Mouse (Mus musculus): ENCODE measurements around the gene Gsn. TPM values are rescaled to one million over a fixed set of nuclear protein-coding genes. Genes with fewer than 3 reads are reported as not detected.

Gsn gene
- polyA plus RNA-seq, 1 experiment from 2014 or later, result 30.6 TPM

DNA sequence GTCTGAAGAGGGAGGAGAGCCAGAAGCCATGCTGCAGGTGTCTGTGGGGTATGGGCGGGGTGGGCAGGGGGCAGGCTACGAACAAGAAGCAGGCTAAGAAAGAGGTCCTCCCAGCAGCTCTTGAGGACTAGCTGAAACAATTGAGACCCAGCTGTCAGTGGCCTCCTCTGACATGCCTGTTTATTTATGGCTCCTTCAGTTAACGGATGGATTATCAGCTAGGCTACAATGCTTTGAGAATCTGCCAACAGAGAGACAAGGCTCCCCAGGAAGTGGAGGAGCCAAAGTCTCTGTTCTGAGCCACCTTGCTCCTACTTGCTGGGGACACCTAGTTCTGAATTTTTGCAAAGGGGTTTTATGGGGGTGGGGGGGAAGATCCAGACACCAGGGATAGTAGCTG lies 36.5 kb downstream of the Gsn start:
- Histone ChIP-seq H3K4me3 (ENCODE audit: low read depth, low read length) (no peak overlapping the region), H3K27ac (ENCODE audit: low read depth, low read length) (no peak overlapping the region), H3K4me2 (ENCODE audit: low read depth) (no peak overlapping the region), H3K36me3 (ENCODE audit: control insufficient read depth, insufficient read depth, low read length) (no peaks in the 10 kb centered on the region), H3K27me3 (ENCODE audit: control insufficient read depth, insufficient read depth, low read length) (no peaks in the 10 kb centered on the region), H3K9me3 (ENCODE audit: control insufficient read depth, low read length) (no peaks in the 10 kb centered on the region), H3K9ac (ENCODE audit: low read length) (no peak overlapping the region), H3K4me1 (ENCODE audit: control insufficient read depth, insufficient read depth, low read length) (no peaks in the 10 kb centered on the region)
- no peak for DNase-seq (ENCODE audit: low spot score)
- no peak for ATAC-seq (ENCODE audit: insufficient read depth, low FRiP score, low TSS enrichment)
- WGBS, result 55% methylated on average over 3 of the region's 3 CpGs

DNA sequence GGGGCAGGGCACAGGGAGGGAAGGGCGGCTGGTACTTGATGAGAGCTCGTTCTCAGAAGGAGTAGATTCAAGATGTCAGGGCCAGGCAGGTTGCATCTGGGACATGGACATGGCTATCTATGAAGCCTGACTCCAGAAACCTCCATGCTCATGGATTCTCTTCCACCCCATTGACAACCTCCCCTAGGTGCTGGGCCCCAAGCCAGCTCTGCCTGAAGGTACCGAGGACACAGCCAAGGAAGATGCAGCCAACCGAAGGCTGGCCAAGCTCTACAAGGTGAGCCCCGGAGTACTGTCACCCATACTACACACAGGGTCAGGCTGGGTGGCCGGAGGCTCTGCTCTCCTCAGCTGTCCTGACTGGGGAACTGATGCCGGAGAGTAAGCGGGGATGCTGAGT lies 37.1 kb downstream of the Gsn start:
- Histone ChIP-seq H3K9me3 (ENCODE audit: control insufficient read depth, low read length) (no peaks in the 10 kb centered on the region), H3K9ac (ENCODE audit: low read length) (no peak overlapping the region), H3K4me2 (ENCODE audit: low read depth) (no peak overlapping the region), H3K4me1 (ENCODE audit: control insufficient read depth, insufficient read depth, low read length) (no peaks in the 10 kb centered on the region), H3K27ac (ENCODE audit: low read depth, low read length) (no peak overlapping the region), H3K4me3 (ENCODE audit: low read depth, low read length) (no peak overlapping the region), H3K36me3 (ENCODE audit: control insufficient read depth, insufficient read depth, low read length) (no peaks in the 10 kb centered on the region), H3K27me3 (ENCODE audit: control insufficient read depth, insufficient read depth, low read length) (no peaks in the 10 kb centered on the region)
- WGBS, result 93% methylated on average over 8 of the region's 8 CpGs
- ATAC-seq (ENCODE audit: insufficient read depth, low FRiP score, low TSS enrichment), result no peak
- no peak for DNase-seq (ENCODE audit: low spot score)

DNA sequence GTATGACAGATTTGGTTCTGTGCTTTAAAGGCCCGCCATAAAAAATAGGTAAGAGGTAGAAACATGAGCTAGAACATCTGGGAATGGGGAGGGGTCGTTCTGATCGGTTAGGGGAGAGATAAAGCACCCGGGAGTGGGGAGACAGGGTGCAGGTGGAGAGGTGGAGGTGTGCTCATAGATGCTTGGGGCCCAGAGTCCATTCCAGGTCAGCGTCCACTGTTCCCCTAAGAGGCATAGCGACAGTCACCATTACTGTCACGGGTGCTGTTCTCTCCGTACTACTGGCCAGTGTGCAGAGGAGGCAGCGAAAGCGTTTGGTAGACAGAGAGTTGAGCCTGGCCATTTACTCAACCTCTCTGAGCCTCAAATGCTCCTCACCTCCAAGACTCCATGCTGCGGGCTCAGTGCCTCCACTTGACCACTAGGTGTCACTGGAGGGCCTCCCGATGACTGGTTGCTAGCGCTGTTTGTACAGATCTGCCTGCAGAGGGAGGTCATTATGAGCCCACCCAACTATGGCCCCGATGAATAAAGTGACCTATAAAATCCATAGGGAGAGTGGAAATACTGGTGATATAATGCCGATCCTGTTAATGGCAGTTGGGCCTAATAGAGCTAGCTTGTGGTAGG lies 41.6 kb downstream of the Gsn start:
- no peaks in the 10 kb centered on the region for H3K36me3 ChIP-seq (ENCODE audit: control insufficient read depth, insufficient read depth, low read length)
- no peak overlapping the region for H3K4me2 ChIP-seq (ENCODE audit: low read depth)
- peak; percentile 72 for ATAC-seq (ENCODE audit: insufficient read depth, low FRiP score, low TSS enrichment)
- H3K9me3 ChIP-seq (ENCODE audit: control insufficient read depth, low read length), result no peaks in the 10 kb centered on the region
- 31% methylated on average over 15 of the region's 15 CpGs for WGBS
- H3K9ac ChIP-seq (ENCODE audit: low read length), result no peak overlapping the region
- H3K27ac ChIP-seq (ENCODE audit: low read depth, low read length), result no peak overlapping the region
- no peak overlapping the region for H3K4me3 ChIP-seq (ENCODE audit: low read depth, low read length)
- DNase-seq (ENCODE audit: low spot score), result peak; percentile 83
- H3K27me3 ChIP-seq (ENCODE audit: control insufficient read depth, insufficient read depth, low read length), result no peaks in the 10 kb centered on the region
- no peaks in the 10 kb centered on the region for H3K4me1 ChIP-seq (ENCODE audit: control insufficient read depth, insufficient read depth, low read length)

DNA sequence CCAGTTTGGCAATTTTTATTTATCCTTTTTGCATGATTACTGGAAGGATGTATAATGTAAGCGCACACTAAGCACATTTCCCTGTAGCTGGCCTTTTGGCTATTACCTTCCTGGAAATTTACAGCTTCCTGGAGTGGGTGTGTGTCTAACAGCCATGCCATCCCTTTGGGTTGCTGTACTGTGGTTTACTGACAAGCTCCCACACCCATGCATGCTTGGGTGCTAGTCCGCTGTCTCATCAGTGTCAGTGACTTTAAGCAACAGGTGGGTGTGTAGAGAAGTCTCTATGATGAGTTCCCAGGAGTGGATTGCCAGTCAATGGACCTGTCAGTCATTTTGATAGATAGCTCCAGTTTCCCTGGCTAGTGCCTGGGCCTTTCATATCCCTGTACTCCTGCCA lies 43.3 kb downstream of the Gsn start:
- Histone ChIP-seq H3K27ac (ENCODE audit: low read depth, low read length) (no peak overlapping the region), H3K4me2 (ENCODE audit: low read depth) (no peak overlapping the region), H3K36me3 (ENCODE audit: control insufficient read depth, insufficient read depth, low read length) (no peaks in the 10 kb centered on the region), H3K4me1 (ENCODE audit: control insufficient read depth, insufficient read depth, low read length) (no peaks in the 10 kb centered on the region), H3K27me3 (ENCODE audit: control insufficient read depth, insufficient read depth, low read length) (no peaks in the 10 kb centered on the region), H3K9me3 (ENCODE audit: control insufficient read depth, low read length) (no peaks in the 10 kb centered on the region), H3K9ac (ENCODE audit: low read length) (no peak overlapping the region), H3K4me3 (ENCODE audit: low read depth, low read length) (no peak overlapping the region)
- WGBS, result 89% methylated on average over 2 of the region's 2 CpGs
- DNase-seq (ENCODE audit: low spot score) (no peak), ATAC-seq (ENCODE audit: insufficient read depth, low FRiP score, low TSS enrichment) (no peak)

DNA sequence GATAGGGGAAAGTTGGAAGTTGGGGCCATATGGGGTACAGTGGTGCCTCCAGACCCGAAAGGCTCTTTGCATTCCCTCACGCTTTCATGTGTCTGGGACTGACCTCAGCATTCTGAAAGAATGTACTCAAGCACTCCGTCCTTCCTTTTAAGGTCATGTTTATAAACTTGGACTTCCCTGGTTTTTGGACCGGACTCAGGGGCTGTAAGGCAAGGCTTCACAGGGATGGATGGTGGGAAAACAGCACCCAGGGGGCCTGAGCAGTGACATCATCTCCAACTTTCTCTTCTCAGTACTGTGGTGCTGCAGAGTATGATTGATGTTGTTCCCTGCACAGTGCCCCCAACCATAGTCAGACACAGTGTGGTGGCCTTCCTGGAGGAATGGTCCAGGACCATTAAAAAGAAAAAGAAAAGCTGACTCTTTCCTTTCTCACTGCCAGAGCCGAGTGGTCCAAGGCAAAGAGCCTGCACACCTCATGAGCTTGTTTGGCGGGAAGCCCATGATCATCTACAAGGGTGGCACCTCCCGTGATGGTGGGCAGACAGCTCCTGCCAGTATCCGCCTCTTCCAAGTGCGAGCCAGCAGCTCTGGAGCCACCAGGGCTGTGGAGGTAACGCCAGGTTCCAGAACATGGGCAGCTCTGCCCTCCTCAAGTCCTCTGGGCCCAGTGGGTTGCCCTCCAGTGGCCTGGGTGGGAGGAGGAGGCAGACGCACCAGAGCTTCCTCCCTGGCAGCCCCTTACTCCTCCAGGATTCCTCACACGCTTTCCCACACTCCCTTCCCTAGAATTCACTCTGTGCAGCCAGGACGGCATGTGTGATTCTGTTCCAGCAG lies 46.1 kb downstream of the Gsn start:
- H3K9me3 ChIP-seq (ENCODE audit: control insufficient read depth, low read length), result no peaks in the 10 kb centered on the region
- ATAC-seq (ENCODE audit: insufficient read depth, low FRiP score, low TSS enrichment) (no peak), DNase-seq (ENCODE audit: low spot score) (no peak)
- no peaks in the 10 kb centered on the region for H3K4me1 ChIP-seq (ENCODE audit: control insufficient read depth, insufficient read depth, low read length)
- H3K4me2 ChIP-seq (ENCODE audit: low read depth), result no peak overlapping the region
- no peak overlapping the region for H3K4me3 ChIP-seq (ENCODE audit: low read depth, low read length)
- H3K27ac ChIP-seq (ENCODE audit: low read depth, low read length), result no peak overlapping the region
- 84% methylated on average over 13 of the region's 13 CpGs for WGBS
- H3K9ac ChIP-seq (ENCODE audit: low read length), result no peak overlapping the region
- H3K27me3 ChIP-seq (ENCODE audit: control insufficient read depth, insufficient read depth, low read length), result no peaks in the 10 kb centered on the region
- no peaks in the 10 kb centered on the region for H3K36me3 ChIP-seq (ENCODE audit: control insufficient read depth, insufficient read depth, low read length)

DNA sequence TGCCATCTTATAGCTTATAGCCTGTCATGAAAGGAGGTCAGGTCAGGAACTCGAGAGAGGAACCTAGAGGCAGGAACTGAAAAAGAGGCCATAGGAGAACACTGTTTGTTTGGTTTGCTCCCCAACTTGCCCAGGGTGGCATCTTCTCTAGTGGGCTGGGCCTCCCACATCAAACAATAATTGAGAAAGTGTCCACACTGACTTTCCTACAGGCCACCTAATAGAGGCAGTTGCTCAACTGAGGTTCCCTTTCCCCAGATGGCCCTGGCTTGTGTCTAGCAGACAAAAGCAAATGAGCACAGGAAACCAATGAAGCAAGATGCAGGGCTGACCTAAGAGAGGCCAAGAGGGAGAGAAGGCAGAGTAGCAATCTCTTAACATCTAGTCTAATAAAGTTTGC lies 52.0 kb downstream of the Gsn start:
- Histone ChIP-seq H3K9ac (ENCODE audit: low read length) (no peak overlapping the region), H3K9me3 (ENCODE audit: control insufficient read depth, low read length) (no peaks in the 10 kb centered on the region), H3K4me3 (ENCODE audit: low read depth, low read length) (no peak overlapping the region), H3K27ac (ENCODE audit: low read depth, low read length) (no peak overlapping the region), H3K27me3 (ENCODE audit: control insufficient read depth, insufficient read depth, low read length) (no peaks in the 10 kb centered on the region), H3K4me2 (ENCODE audit: low read depth) (no peak overlapping the region), H3K36me3 (ENCODE audit: control insufficient read depth, insufficient read depth, low read length) (no peaks in the 10 kb centered on the region), H3K4me1 (ENCODE audit: control insufficient read depth, insufficient read depth, low read length) (no peaks in the 10 kb centered on the region)
- no peak for DNase-seq (ENCODE audit: low spot score)
- 69% methylated on average over 1 of the region's 1 CpGs for WGBS
- ATAC-seq (ENCODE audit: insufficient read depth, low FRiP score, low TSS enrichment), result no peak

DNA sequence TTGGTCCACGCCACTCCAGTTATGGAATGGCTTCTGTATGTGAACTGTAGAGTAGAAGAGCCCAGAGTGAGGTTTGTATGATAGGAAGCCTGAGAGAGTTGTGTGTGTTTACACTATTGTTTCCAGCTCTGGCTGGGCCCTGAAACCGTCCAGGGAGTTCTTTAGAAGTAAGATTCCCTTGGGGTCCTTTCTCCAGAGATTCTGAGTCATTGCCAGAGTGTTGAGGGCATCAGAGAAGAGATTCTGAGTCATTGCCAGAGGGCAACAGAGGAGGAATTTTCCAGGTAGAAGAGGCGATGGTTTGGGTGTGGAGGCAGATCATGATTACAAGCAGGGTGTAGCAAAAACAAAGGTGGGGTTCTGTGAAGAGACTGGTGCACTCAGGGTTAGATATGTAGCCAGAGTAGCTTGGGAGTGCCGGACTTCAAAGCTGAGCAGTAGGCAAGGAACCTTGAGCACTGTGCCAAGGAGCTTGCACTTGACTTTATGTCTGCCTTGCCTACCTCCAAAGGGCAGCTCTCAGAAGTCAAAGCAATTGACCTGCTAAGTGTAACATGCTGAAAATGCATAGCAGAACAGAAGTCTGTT lies 53.8 kb downstream of the Gsn start:
- Histone ChIP-seq H3K9me3 (ENCODE audit: control insufficient read depth, low read length) (no peaks in the 10 kb centered on the region), H3K4me2 (ENCODE audit: low read depth) (no peak overlapping the region), H3K4me3 (ENCODE audit: low read depth, low read length) (no peak overlapping the region), H3K36me3 (ENCODE audit: control insufficient read depth, insufficient read depth, low read length) (no peaks in the 10 kb centered on the region), H3K27me3 (ENCODE audit: control insufficient read depth, insufficient read depth, low read length) (no peaks in the 10 kb centered on the region), H3K4me1 (ENCODE audit: control insufficient read depth, insufficient read depth, low read length) (no peaks in the 10 kb centered on the region), H3K9ac (ENCODE audit: low read length) (no peak overlapping the region), H3K27ac (ENCODE audit: low read depth, low read length) (no peak overlapping the region)
- 78% methylated on average over 4 of the region's 4 CpGs for WGBS
- ATAC-seq (ENCODE audit: insufficient read depth, low FRiP score, low TSS enrichment) (no peak), DNase-seq (ENCODE audit: low spot score) (no peak)

DNA sequence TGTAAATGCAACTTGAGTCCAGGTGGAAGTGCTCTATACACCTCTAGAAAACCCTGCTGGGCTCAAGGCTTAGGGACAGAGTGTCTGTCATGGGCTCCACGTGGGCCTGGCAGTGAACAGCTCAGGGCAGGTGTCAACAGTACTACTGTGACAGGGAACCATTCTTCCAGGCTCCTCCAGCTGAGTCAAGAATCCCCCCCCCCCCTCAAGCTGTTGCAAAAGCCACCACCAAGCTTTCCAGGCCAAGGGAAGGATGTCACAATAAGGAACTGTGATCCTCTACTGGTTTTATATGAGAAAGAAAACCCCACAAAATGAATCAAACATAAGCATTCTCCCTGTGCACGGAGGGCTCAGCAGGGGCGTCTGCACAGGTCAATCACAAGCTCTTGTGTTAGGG lies 58.1 kb downstream of the Gsn start:
- ATAC-seq (ENCODE audit: insufficient read depth, low FRiP score, low TSS enrichment) (no peak), DNase-seq (ENCODE audit: low spot score) (no peak)
- H3K4me3 ChIP-seq (ENCODE audit: low read depth, low read length), result no peak overlapping the region
- no peaks in the 10 kb centered on the region for H3K9me3 ChIP-seq (ENCODE audit: control insufficient read depth, low read length)
- no peak overlapping the region for H3K9ac ChIP-seq (ENCODE audit: low read length)
- no peak overlapping the region for H3K27ac ChIP-seq (ENCODE audit: low read depth, low read length)
- H3K4me1 ChIP-seq (ENCODE audit: control insufficient read depth, insufficient read depth, low read length), result no peaks in the 10 kb centered on the region
- no peak overlapping the region for H3K4me2 ChIP-seq (ENCODE audit: low read depth)
- 55% methylated on average over 3 of the region's 3 CpGs for WGBS
- H3K36me3 ChIP-seq (ENCODE audit: control insufficient read depth, insufficient read depth, low read length), result no peaks in the 10 kb centered on the region
- H3K27me3 ChIP-seq (ENCODE audit: control insufficient read depth, insufficient read depth, low read length), result no peaks in the 10 kb centered on the region

DNA sequence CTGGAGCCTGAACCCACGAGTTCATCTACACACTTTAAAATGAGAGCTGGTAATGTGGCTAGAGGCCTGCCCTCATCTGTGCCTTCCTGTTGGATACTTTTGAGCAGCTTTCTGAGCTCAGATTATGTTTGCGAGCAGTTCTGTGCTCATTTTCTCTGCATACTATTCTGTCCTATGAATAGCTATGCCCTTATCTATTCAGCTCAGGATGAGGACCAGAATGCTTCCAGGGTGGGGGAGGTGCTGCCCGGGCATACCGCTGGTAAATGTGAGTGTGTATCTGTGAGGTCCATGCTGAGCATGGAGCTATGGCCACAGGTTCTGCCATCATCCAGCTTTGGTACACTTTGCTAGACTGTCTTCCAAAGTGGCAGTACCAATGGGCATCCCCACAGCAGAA lies 61.4 kb downstream of the Gsn start:
- H3K27me3 ChIP-seq (ENCODE audit: control insufficient read depth, insufficient read depth, low read length), result no peaks in the 10 kb centered on the region
- no peaks in the 10 kb centered on the region for H3K4me1 ChIP-seq (ENCODE audit: control insufficient read depth, insufficient read depth, low read length)
- no peaks in the 10 kb centered on the region for H3K36me3 ChIP-seq (ENCODE audit: control insufficient read depth, insufficient read depth, low read length)
- WGBS, result 83% methylated on average over 4 of the region's 4 CpGs
- H3K27ac ChIP-seq (ENCODE audit: low read depth, low read length), result no peak overlapping the region
- no peak overlapping the region for H3K4me2 ChIP-seq (ENCODE audit: low read depth)
- H3K9me3 ChIP-seq (ENCODE audit: control insufficient read depth, low read length), result no peaks in the 10 kb centered on the region
- H3K9ac ChIP-seq (ENCODE audit: low read length), result no peak overlapping the region
- DNase-seq (ENCODE audit: low spot score), result no peak
- ATAC-seq (ENCODE audit: insufficient read depth, low FRiP score, low TSS enrichment), result no peak
- H3K4me3 ChIP-seq (ENCODE audit: low read depth, low read length), result no peak overlapping the region
